ENCODE assay signal across 8 mouse cellular contexts in the genomic region with DNA sequence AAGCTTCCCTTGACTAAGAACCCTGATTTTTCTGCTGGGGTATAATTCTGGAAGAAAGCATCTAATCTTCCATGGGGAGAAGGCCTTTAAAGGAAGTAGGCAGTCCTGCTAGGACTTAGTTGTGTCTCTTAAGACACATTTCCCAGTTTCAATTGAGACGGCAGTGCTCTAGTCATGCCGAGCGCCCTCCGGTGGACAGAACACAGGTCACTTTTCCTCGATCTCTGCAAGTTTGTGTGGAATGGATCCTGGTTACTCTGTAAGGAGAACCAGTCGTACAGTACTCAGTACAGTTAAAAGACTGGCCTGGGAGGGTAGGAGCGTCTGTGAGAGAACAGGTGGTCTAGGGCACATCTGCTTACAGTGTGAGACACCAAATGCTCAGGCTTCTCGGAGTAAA. TPM values are rescaled to one million over a fixed set of nuclear protein-coding genes. Genes with fewer than 3 reads are reported as not detected.
DNase-seq lines count a peak whose midpoint lies in the region; ATAC-seq and TF ChIP-seq lines count a peak whose summit lies in the region.

No protein-coding gene starts in this region.

- WGBS in embryonic facial prominence, embryonic 13.5 days, result 15% methylated on average over 8 of the region's 8 CpGs
- WGBS in liver, embryonic 14.5 days (ENCODE audit: insufficient replicate concordance), result 30% methylated on average over 8 of the region's 8 CpGs
- WGBS in neural tube, embryonic 11.5 days, result 32% methylated on average over 8 of the region's 8 CpGs

- peak overlapping the region; percentile 97 for H3K9ac ChIP-seq in embryonic facial prominence, embryonic 13.5 days
- no peak overlapping the region for H3K9ac ChIP-seq in liver, embryonic 14.5 days (replicated peaks)
- no peak overlapping the region for H3K9ac ChIP-seq in neural tube, embryonic 11.5 days (ENCODE audit: low read length)

- peaks cover 24% of the 10 kb centered on the region for H3K36me3 ChIP-seq in embryonic facial prominence, embryonic 13.5 days
- H3K36me3 ChIP-seq in liver, embryonic 14.5 days (replicated peaks; ENCODE audit: control insufficient read depth, insufficient read depth, low read depth), result no peaks in the 10 kb centered on the region; the same call in 1 of the 2 replicates
- H3K36me3 ChIP-seq in neural tube, embryonic 11.5 days (ENCODE audit: control insufficient read depth, insufficient read depth, low read length), result no peaks in the 10 kb centered on the region; the same call in 1 of the 2 replicates

- no peak for ATAC-seq in embryonic facial prominence, embryonic 13.5 days (ENCODE audit: insufficient number of reproducible peaks, insufficient read depth, low FRiP score, low TSS enrichment, low read depth)
- ATAC-seq in liver, embryonic 14.5 days (ENCODE audit: insufficient read depth), result no peak
- ATAC-seq in neural tube, embryonic 11.5 days (ENCODE audit: insufficient read depth, low FRiP score, low TSS enrichment), result no peak

- TF ChIP-seq EP300 in liver, embryonic 14.5 days (IDR thresholded peaks at IDR 0.05; ENCODE audit: low read depth), result no peak

- H3K4me1 ChIP-seq in embryonic facial prominence, embryonic 13.5 days, result peaks cover 66% of the 10 kb centered on the region
- peaks cover 6 to 32% of the 10 kb centered on the region in 2 experiments for H3K4me1 ChIP-seq in liver, embryonic 14.5 days (replicated peaks; ENCODE audit: control insufficient read depth in 2 of 2, insufficient read depth in 2 of 2, low read length in 1 of 2)
- peaks cover 17% of the 10 kb centered on the region; the same call in 1 of the 2 replicates for H3K4me1 ChIP-seq in neural tube, embryonic 11.5 days (ENCODE audit: control insufficient read depth, insufficient read depth, low read length)

- peak overlapping the region; percentile 92 for H3K4me3 ChIP-seq in embryonic facial prominence, embryonic 13.5 days
- peak overlapping the region; percentile 4 to 21; a peak in 2 of 4 replicates for H3K4me3 ChIP-seq in liver, embryonic 14.5 days (ENCODE audit: insufficient read depth in 1 of 2, low read depth in 2 of 2, low read length in 2 of 2)
- peak overlapping the region; percentile 93; the same call in 1 of the 2 replicates for H3K4me3 ChIP-seq in neural tube, embryonic 11.5 days (ENCODE audit: low read depth, low read length)

- DNase-seq in ES-CJ7 (ENCODE audit: low read depth, low spot score), result peak; percentile 80
- peak; percentile 72 for DNase-seq in adrenal gland, postnatal 25 days
- peak; percentile 51 for DNase-seq in heart, adult 8-10 months (ENCODE audit: low spot score)
- peak; percentile 81 for DNase-seq in kidney, adult 9 months
- DNase-seq in liver, embryonic 14.5 days (ENCODE audit: low read depth in 3 of 3, low spot score in 3 of 3), result peak in 2 of 3 experiments; percentile 47 to 49
- DNase-seq in neural tube, embryonic 11.5 days (ENCODE audit: low spot score), result peak; percentile 74
- DNase-seq in urinary bladder, postnatal 4 days (ENCODE audit: low spot score in 2 of 2), result peak; percentile 38 to 80

- H3K9me3 ChIP-seq in embryonic facial prominence, embryonic 13.5 days, result no peaks in the 10 kb centered on the region
- no peaks in the 10 kb centered on the region for H3K9me3 ChIP-seq in liver, embryonic 14.5 days (ENCODE audit: control insufficient read depth, low read length)
- no peaks in the 10 kb centered on the region for H3K9me3 ChIP-seq in neural tube, embryonic 11.5 days (ENCODE audit: control insufficient read depth, low read length)

- no peaks in the 10 kb centered on the region for H3K27me3 ChIP-seq in embryonic facial prominence, embryonic 13.5 days
- H3K27me3 ChIP-seq in liver, embryonic 14.5 days (ENCODE audit: control insufficient read depth, insufficient read depth, low read length), result no peaks in the 10 kb centered on the region
- H3K27me3 ChIP-seq in neural tube, embryonic 11.5 days (ENCODE audit: control insufficient read depth, insufficient read depth, low read length), result no peaks in the 10 kb centered on the region

- peak overlapping the region; percentile 92 for H3K4me2 ChIP-seq in embryonic facial prominence, embryonic 13.5 days
- peak overlapping the region; percentile 82 for H3K4me2 ChIP-seq in liver, embryonic 14.5 days (ENCODE audit: low read depth)
- H3K4me2 ChIP-seq in neural tube, embryonic 11.5 days (ENCODE audit: low read depth), result peak overlapping the region; percentile 96

- peak overlapping the region; percentile 51 for H3K27ac ChIP-seq in embryonic facial prominence, embryonic 13.5 days
- no peak overlapping the region for H3K27ac ChIP-seq in liver, embryonic 14.5 days
- no peak overlapping the region for H3K27ac ChIP-seq in neural tube, embryonic 11.5 days (ENCODE audit: low read depth, low read length)

- TF ChIP-seq CTCF in liver, embryonic 14.5 days (IDR thresholded peaks at IDR 0.05; ENCODE audit: low read depth), result peak; percentile 80

RNA-seq across cellular contexts. Expression of a gene that starts 7.3 kb away (rescaled TPM):
- total RNA-seq in adrenal gland, postnatal 25 days (2021), result 802 and 854 TPM in 2 replicates
- polyA plus RNA-seq in embryonic facial prominence, embryonic 13.5 days (2015; fragmentation: Nextera tagmentation; extraction: Ambion mirVana), result 774 and 809 TPM in 2 replicates
- 100 to 1,000 TPM; 398 to 437 (median 405) TPM for total RNA-seq in heart, adult 8-10 months (2022)
- 61.0 and 69.5 TPM in 2 replicates for polyA plus RNA-seq in liver, embryonic 14.5 days (2012; rRNA removed)
- 105 and 124 TPM in 2 replicates for polyA plus RNA-seq in liver, embryonic 14.5 days (2014; fragmentation: Nextera tagmentation; extraction: Ambion mirVana)
- 819 and 843 TPM in 2 replicates for polyA plus RNA-seq in neural tube, embryonic 11.5 days (2014; fragmentation: Nextera tagmentation; extraction: Ambion mirVana)

Comparison
In these comparisons a context has a peak if more than half of its experiments do, and no peak if none do; other contexts are left out.
1. H3K4me3 ChIP-seq: peak in every context shown above with its lines; median percentile 93 in neural tube, embryonic 11.5 days; 92 in embryonic facial prominence, embryonic 13.5 days; 12 in liver, embryonic 14.5 days.